Mouse (Mus musculus) intestine, postnatal 0 days (tissue): ENCODE data around the gene Apbb2. TPM values are rescaled to one million over a fixed set of nuclear protein-coding genes. Genes with fewer than 3 reads are reported as not detected.

Source experiments
- ATAC-seq: fragments of 200-750 bp; cut with Nextera tagmentation; 2 replicates; pipeline ENCODE4 v1.8.0; 2017; ENCODE audit warnings: mild to moderate bottlenecking, moderate TSS enrichment, moderate library complexity
- H3K27ac ChIP-seq: fragments of 300-500 bp; sonication (generic); 2 replicates; pipeline ENCODE4 v1.5.1; 2014; ENCODE audit warnings: mild to moderate bottlenecking, low read depth, low read length, moderate library complexity
- H3K27me3 ChIP-seq: fragments of 300-500 bp; sonication (generic); replicated peaks from 2 replicates; pipeline ENCODE4 v1.6.1; 2014; ENCODE audit warnings: low read length, mixed read lengths; ENCODE audit not compliant: control insufficient read depth, insufficient read depth
- H3K36me3 ChIP-seq: fragments of 300-500 bp; sonication (generic); 2 replicates; pipeline ENCODE4 v1.6.1; 2014; ENCODE audit warnings: mild to moderate bottlenecking, moderate library complexity; ENCODE audit not compliant: control insufficient read depth, insufficient read depth
- H3K4me1 ChIP-seq: fragments of 300-500 bp; sonication (generic); replicated peaks from 2 replicates; pipeline ENCODE4 v1.6.1; 2014; ENCODE audit warnings: antibody characterized with exemption, low read length, mixed read lengths; ENCODE audit not compliant: control insufficient read depth, insufficient read depth
- H3K4me2 ChIP-seq: fragments of 300-500 bp; sonication (generic); replicated peaks from 2 replicates; pipeline ENCODE4 v1.6.1; 2014; ENCODE audit warnings: low read depth, mild to moderate bottlenecking, moderate library complexity
- H3K4me3 ChIP-seq: fragments of 300-500 bp; sonication (generic); 2 replicates; pipeline ENCODE4 v1.5.1; 2014; ENCODE audit warnings: low read depth, low read length
- H3K9ac ChIP-seq: fragments of 300-500 bp; sonication (generic); 2 replicates; pipeline ENCODE4 v1.6.1; 2014; ENCODE audit warnings: mild to moderate bottlenecking, low read depth, low read length
- H3K9me3 ChIP-seq: fragments of 300-500 bp; sonication (generic); 2 replicates; pipeline ENCODE4 v1.6.1; 2016; ENCODE audit warnings: mixed run types; ENCODE audit not compliant: control insufficient read depth
- CTCF ChIP-seq: sonication (generic); IDR thresholded peaks from 2 replicates; pipeline ENCODE4 v1.5.1; 2016; ENCODE audit warnings: low read depth, mild to moderate bottlenecking, control low read depth, antibody characterized with exemption, moderate library complexity
- WGBS: fragments of 180-500 bp; shearing (Covaris S2); extraction: QIAGEN DNeasy Blood & Tissue Kit; methylation state at CpG from one replicate; pipeline ENCODE4 v1.1.7; 2014; 5-methylcytosine and 5-hydroxymethylcytosine counted together
- polyA plus RNA-seq: library from polyadenylated mRNA; unstranded; fragments of >200 nt; fragmentation: Nextera tagmentation; extraction: Ambion mirVana; gene quantifications from 2 replicates; pipeline ENCODE4 v1.2.1, GENCODE M21; 2015

Gene Apbb2
- polyA plus RNA-seq, 1 experiment from 2014 or later = 18.7 TPM

- Histone ChIP-seq H3K4me2 (no peak overlapping the region), H3K4me1 (no peaks in the 10 kb centered on the region), H3K9me3 (no peaks in the 10 kb centered on the region), H3K27ac (no peak overlapping the region), H3K9ac (no peak overlapping the region), H3K27me3 (no peaks in the 10 kb centered on the region), H3K4me3 (no peak overlapping the region), H3K36me3 (no peaks in the 10 kb centered on the region)
- TF ChIP-seq CTCF = no peak
- ATAC-seq = no peak
- 77% methylated on average over 4 of the region's 4 CpGs for WGBS
These were observed 76.1 kb downstream of the Apbb2 start for GRCm38 (mm10) chr5:66542521-66542920.

- Histone ChIP-seq H3K36me3 (no peaks in the 10 kb centered on the region), H3K27me3 (no peaks in the 10 kb centered on the region), H3K4me1 (no peaks in the 10 kb centered on the region), H3K4me3 (no peak overlapping the region), H3K27ac (no peak overlapping the region), H3K9ac (no peak overlapping the region), H3K9me3 (no peaks in the 10 kb centered on the region), H3K4me2 (no peak overlapping the region)
- no peak for TF ChIP-seq CTCF
- no peak for ATAC-seq
- 63% methylated on average over 4 of the region's 4 CpGs for WGBS
These were observed 77.2 kb downstream of the Apbb2 start for GRCm38 (mm10) chr5:66541385-66541784.

- 99% methylated on average over 4 of the region's 4 CpGs for WGBS
- no peak for ATAC-seq
- H3K36me3 ChIP-seq = no peaks in the 10 kb centered on the region
- TF ChIP-seq CTCF = no peak
- no peak overlapping the region for H3K4me2 ChIP-seq
- H3K27me3 ChIP-seq = no peaks in the 10 kb centered on the region
- H3K27ac ChIP-seq = no peak overlapping the region
- no peak overlapping the region for H3K4me3 ChIP-seq
- H3K4me1 ChIP-seq = no peaks in the 10 kb centered on the region
- H3K9me3 ChIP-seq = no peaks in the 10 kb centered on the region
- no peak overlapping the region for H3K9ac ChIP-seq
These were observed 78.3 kb downstream of the Apbb2 start for GRCm38 (mm10) chr5:66540246-66540645.

GRCm38 (mm10) chr5:66537811-66538210 is 80.8 kb downstream of the Apbb2 start:
- TF ChIP-seq CTCF = no peak
- no peak for ATAC-seq
- no peaks in the 10 kb centered on the region; the same call in 1 of the 2 replicates for H3K36me3 ChIP-seq
- H3K9ac ChIP-seq = no peak overlapping the region
- no peak overlapping the region for H3K4me2 ChIP-seq
- H3K4me3 ChIP-seq = no peak overlapping the region
- WGBS = 75% methylated on average over 7 of the region's 7 CpGs
- H3K9me3 ChIP-seq = no peaks in the 10 kb centered on the region
- no peaks in the 10 kb centered on the region for H3K4me1 ChIP-seq
- no peak overlapping the region for H3K27ac ChIP-seq
- H3K27me3 ChIP-seq = no peaks in the 10 kb centered on the region

- Histone ChIP-seq H3K4me3 (no peak overlapping the region), H3K9ac (no peak overlapping the region)
- 46% methylated on average over 8 of the region's 8 CpGs for WGBS
These were observed 81.8 kb downstream of the Apbb2 start for GRCm38 (mm10) chr5:66536696-66537358.

GRCm38 (mm10) chr5:66535566-66536236 is 82.9 kb downstream of the Apbb2 start:
- no peaks in the 10 kb centered on the region for H3K27me3 ChIP-seq
- no peak overlapping the region for H3K4me2 ChIP-seq
- 51% methylated on average over 9 of the region's 9 CpGs for WGBS
- no peak overlapping the region for H3K9ac ChIP-seq
- no peaks in the 10 kb centered on the region; the same call in 1 of the 2 replicates for H3K36me3 ChIP-seq
- no peaks in the 10 kb centered on the region for H3K9me3 ChIP-seq
- no peaks in the 10 kb centered on the region for H3K4me1 ChIP-seq
- no peak overlapping the region for H3K4me3 ChIP-seq
- H3K27ac ChIP-seq = no peak overlapping the region
- TF ChIP-seq CTCF = no peak
- ATAC-seq = no peak

More at GRCm38 (mm10) chr5:66536696-66537358, 81.8 kb downstream of the Apbb2 start:
- Histone ChIP-seq H3K4me2 (no peak overlapping the region), H3K36me3 (no peaks in the 10 kb centered on the region; the same call in 1 of the 2 replicates), H3K9me3 (no peaks in the 10 kb centered on the region), H3K27ac (no peak overlapping the region), H3K27me3 (no peaks in the 10 kb centered on the region), H3K4me1 (no peaks in the 10 kb centered on the region)
- ATAC-seq = no peak
- no peak for TF ChIP-seq CTCF
